Mouse (Mus musculus): ENCODE measurements around the gene Tnni2.

Gene Tnni2

GRCm38 (mm10) chr7:142460636-142461077, 19.0 kb downstream of the Tnni2 start, which contains the start of gene Lsp1:
Gene Lsp1, plus strand, starts transcription at chr7:142460809.
- DNase-seq (ENCODE audit: inconsistent ontology term) = no peak

DNA sequence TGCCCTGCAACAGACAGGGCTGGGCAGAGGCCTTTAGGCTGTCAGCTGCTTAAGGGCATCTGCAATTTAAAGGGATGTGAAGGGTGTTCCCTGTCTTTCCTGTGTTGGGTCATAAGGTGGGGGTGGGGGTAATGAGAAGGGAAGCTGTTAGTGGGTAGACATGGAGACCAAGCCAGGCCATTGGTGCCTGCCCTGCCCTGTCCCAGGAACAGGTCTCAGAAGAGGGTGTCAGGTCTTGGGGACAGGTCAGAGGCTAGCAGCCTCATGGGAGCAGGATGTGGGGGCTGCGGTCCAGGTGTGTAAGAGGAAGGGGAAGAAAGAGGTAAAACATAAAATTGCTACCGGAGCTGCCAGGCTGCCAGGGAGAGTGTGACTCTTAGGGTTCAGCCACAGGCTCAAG, 19.8 kb downstream of the Tnni2 start:
- DNase-seq (ENCODE audit: inconsistent ontology term) = no peak

DNA sequence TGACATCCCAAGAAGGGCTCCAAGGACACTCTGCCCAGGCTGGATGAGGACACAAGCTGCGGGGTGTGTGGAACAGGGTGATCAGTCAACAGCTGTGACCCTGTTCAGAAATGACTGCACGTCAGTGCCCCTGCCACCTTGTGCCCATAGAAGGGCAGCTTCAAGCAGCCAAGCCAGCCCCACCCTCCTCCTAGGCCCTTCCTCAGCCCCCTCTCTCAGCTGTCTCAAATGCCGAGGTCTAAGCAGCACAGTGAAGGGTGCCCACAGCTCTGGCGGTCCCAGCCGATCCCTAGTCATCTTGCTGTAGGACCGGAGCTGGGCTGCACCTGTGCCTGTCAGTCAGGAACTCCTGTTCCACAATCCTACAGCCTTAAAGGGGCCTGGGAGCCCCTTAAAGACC, 20.6 kb downstream of the Tnni2 start:
- no peak for DNase-seq (ENCODE audit: inconsistent ontology term)

DNA sequence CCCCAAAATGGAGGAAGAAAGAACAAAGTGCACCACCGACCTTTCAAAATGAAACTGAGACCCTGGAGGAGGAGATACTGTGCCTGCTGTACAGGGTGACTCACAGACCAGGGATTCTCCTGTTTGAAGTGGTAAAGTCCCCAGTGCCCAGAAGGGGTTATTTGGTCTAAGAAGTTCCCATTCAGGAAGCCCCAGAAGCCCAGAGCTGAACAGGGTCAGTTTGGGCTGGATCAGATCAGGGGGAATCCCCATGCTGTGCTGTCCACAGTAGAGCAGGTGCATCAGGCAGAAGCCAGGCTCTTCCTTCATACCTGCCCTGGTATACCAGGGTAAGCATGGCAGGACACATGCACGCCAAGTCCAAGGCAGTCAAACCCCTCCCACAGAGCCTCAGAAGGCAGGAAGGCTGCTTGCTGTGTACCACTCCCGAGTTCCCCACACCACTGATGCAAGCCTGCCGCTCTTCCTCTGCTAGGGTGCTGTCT, 21.0 kb downstream of the Tnni2 start:
- no peak for DNase-seq (ENCODE audit: inconsistent ontology term)

DNA sequence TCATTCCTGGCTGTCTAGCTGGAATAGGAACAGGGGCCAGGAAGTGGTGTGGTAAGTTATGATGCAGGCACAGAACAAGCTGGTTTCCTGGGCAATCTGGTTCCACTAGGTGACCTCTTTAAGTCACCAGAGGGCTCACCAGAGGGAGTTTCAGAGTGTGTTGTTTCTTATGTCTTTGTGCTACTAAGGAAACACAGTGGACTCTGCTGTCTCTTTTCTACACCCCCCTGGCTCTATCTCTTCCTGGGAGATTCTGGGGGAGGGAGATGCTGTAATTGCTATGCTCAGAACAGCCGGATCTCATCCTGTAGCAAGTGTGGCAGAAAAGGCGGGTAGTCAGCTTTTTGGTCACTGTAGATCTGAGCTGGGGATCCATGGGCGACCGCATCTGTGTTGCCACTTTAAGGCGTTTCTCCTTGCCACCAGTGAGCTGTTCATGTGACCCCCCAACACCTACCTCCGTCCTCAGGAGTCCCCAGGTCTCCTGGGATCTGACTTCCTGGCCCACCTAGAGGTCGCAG, 28.6 kb downstream of the Tnni2 start:
- DNase-seq (ENCODE audit: inconsistent ontology term) = peak; percentile 70

DNA sequence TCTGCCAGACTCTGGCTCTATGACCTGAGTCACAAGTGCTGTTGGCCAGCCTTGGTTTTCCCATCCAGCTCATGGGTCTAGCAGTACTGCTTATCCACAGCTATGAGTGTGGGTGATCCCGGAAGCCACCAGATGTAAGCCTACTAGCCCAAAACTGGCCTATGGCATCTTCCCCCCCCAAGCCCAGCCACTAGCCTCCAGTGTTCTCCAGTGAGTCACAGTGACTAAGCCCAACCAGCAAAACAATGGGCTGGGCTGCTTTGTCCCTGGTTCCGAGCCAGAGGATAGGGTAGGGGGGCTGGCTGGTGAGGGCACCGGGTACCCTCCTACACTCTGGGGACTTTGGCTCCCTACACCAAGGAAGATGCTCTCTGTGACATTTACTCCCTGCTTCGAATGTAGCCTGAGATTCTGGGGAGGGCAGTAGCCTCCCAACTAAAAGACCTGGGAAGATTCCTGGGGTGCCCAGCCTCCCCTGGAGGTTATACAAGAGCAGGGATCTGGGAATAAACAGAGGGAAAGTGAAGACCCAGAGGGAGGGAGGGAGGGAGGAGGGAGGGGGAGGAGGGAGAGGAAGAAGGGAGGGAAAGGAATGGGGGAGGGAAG, 29.3 kb downstream of the Tnni2 start:
- peak; percentile 97 for DNase-seq (ENCODE audit: inconsistent ontology term)

DNA sequence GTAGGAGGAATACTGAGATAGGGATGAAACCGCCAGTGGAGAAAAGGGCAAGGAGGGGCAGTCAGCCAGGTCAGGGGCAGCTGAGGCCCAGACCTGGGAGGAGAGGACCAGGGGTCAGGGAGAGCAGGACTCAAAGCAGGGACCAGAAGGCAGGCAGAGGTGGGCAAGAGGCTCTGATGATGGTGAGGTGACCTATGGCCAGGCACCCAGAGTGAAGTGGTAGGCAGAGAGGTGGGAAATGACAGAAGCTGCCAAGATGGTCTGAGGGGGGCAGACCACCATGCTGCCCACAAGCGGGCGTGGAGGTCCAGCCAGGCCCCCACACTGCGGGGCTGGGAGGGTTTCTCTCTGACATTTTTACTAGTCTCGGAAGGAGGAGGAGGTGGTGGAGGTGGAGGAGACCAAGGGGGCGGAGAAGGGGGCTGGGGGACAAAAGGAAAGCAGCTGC, 29.8 kb downstream of the Tnni2 start:
- no peak for DNase-seq (ENCODE audit: inconsistent ontology term)

DNA sequence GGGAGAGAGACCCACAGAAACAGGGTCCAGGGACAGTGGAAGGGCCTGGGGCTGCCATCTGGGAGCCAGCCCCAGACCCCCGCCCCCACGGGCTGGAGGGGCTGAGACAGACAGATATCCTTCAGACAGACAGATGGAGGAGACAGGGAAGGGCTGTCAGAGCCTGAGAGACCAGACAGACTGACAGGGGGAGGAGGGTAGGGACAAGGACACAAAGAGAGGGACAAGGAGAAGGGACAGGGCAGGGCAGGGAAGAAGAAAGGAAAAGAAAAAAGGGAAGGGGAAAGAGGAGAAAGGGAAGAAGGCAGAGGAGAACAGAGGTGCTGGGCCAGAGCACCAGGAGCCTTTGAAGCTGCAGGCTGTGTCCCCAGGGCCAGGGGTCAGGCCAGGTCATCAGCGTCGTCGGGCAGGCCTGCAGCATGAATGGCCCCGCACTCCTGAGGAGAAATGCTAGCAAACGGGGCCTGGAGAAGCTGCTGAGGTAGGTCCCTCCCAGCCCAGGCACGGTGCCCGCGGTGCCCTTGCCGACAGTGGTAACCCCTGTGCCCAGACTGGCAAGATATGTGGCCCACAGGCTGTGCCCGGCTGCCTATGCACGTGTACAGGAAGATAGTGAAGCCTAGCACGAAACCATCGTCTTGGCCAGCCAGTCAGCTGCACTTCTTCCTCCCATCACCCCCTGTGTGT, 30.4 kb downstream of the Tnni2 start:
- peak; percentile 56 for DNase-seq (ENCODE audit: inconsistent ontology term)

- DNase-seq (ENCODE audit: inconsistent ontology term) = no peak
These were observed 31.3 kb downstream of the Tnni2 start for GRCm38 (mm10) chr7:142472936-142473335.

GRCm38 (mm10) chr7:142473476-142473875, 31.9 kb downstream of the Tnni2 start:
- DNase-seq (ENCODE audit: inconsistent ontology term) = no peak

GRCm38 (mm10) chr7:142474799-142475198, 33.2 kb downstream of the Tnni2 start:
- no peak for DNase-seq (ENCODE audit: inconsistent ontology term)

GRCm38 (mm10) chr7:142475641-142476040, 34.0 kb downstream of the Tnni2 start:
- no peak for DNase-seq (ENCODE audit: inconsistent ontology term)

DNA sequence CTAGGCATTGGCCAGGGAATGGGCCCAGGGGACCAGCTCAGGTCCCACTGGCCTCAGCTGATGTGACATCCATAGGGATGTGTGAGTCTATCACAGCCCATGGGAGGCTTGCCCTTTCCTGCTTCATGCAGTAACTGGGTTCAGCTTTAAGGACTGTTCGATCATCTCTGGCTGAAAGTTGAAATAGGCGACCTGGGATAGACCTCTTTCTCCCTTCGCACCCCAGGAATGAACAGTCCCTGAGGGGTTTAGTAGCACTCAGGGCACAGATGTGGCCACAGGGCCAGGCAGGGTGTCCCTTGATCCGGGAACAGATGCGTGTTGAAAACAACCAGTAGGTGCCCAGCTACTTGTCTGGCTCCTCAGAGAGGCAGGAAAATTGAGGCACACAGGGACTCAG, 34.7 kb downstream of the Tnni2 start:
- no peak for DNase-seq (ENCODE audit: inconsistent ontology term)

DNA sequence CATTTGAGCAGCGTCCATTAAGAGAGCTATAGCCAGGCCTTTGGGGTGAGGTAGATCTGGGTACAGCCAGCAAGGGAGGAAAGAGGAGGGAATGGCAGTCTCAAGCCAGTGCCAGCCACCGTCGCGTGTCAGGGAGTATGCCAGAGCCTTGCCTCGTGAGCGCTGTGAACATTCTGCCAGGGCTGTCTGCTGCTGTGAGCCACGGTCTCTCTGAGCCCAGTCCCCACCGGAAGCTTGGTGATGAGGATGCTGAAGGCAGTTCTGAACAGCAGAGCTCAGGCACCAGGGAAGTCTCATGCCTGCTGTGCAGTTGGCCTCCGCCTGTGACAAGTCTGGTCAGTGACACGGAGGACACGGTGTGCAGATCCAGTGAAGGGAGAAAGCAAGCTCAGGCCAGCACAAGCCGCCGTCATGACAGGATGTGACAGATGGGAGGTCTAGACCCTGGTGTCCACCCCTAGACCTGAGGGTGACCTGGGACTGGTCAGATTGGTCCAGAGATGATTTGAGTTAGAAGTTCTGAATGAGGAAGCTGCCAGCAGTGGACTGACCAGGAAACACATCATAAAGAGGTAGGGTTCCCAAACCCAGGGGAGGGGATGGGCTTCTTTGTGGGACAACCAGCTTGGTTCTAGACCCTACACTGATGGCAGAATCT, 35.3 kb downstream of the Tnni2 start:
- DNase-seq (ENCODE audit: inconsistent ontology term) = no peak

DNA sequence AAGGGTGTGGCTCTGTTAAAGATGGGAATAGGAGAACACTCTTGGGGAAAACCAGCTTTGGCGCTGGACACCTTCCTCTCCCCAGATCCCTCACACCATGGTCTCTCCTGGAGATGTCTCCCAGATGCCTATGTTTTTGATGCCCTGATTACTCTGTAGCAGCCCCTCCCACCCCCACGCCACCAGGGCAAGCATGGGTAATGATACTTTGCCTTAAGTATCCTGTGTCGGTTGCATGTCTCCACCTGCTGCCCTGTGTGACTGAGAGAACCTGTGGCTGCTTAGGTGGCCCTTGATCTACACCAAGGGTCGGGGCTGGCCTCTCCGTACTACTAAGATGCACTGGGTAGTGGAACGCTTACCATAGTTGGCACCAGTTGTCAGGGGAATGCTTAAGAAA, 36.4 kb downstream of the Tnni2 start:
- no peak for DNase-seq (ENCODE audit: inconsistent ontology term)

DNA sequence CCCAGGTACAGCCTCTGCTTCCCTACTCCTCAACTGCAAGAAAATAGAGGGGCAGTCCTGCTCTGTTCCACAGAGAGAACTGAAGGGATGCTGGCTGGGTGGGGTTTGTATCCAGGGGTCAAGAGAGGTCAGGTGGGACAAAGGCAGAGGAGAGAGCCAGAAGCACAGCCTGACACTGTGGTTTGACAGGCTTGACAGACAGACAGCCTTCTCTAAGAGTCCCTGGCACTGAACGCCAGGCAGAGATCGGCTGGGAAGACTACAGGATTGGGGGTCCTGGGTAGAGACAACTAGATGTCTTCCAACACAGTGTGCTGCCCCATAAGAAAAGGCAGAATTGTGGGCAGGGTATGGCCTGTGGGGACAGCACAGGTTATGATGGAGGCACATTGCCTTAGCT, 37.0 kb downstream of the Tnni2 start:
- no peak for DNase-seq (ENCODE audit: inconsistent ontology term)

GRCm38 (mm10) chr7:142479307-142479706, 37.7 kb downstream of the Tnni2 start:
- no peak for DNase-seq (ENCODE audit: inconsistent ontology term)

DNA sequence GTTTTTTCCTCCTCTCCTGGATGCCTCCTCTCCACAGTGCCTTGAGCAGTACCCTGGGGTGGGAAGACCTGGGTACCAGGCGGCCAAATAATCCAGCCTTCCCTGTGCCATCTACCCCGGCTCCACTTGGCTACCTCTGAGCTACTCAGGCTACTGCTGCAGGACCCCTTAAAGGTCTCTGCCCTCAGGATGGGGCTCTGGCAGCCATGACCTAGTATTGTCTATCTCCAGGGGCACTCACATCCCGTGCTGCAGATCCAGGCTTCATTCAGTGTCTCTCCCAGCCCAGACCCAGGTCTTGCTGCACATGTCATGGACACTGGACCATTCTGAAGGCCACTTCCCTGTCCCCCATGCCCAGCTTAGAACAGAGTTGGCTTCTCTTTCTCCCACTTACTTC, 38.3 kb downstream of the Tnni2 start:
- DNase-seq (ENCODE audit: inconsistent ontology term) = no peak

DNA sequence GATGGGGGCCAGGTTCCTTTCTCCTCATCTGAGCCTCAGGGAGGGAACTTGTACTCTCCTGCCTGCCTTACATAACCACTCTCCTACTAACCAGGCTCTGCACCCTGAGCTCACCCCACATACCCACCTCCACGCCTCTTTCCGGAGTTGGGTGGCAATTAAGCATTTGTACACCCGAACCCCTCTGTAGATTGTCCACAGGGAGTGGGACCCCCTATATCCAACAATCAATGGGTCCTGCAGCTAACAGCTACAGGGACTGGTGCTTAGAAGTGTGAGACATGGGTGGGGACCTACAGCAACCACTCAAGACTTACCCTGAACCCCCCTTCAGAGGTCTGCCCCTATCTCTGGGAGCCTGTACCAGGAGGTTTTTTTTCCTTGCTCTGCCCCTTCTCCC, 39.1 kb downstream of the Tnni2 start:
- DNase-seq (ENCODE audit: inconsistent ontology term) = no peak

GRCm38 (mm10) chr7:142481186-142481567, 39.6 kb downstream of the Tnni2 start:
- no peak for DNase-seq (ENCODE audit: inconsistent ontology term)

DNA sequence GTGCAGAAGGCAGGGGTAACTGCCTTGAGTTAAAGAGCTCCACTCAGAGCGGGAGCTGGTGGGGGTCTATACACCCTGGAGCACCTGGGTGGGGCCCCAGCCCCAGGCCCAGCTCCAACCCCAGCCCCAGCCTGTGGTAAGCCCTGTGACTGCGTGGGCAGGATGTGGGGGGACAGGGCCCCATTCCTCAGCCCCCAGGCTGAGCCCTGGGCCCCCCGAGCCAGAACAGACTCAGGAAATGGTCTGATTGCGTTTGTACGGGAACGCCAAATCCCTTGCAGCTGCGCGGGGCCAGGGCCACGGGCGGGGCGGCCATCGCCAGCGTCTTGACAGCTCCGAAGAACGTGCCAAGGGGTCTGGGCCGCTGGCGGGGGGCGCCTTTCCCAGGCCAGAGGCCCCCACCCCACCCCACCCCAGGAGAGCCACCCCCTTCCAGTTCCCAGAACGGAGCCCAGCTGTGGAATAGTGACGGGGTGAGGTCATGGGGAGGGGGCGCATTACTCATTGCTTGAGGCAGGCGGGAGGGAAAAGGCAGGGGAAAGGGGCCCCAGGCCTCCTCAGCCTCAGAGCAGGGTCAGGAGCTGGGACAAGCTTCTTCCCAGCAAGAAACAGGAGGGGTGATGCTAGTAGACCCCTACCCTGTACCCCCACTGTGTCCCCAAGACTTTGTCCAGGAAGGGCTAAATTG, 40.1 kb downstream of the Tnni2 start:
- DNase-seq (ENCODE audit: inconsistent ontology term) = peak; percentile 81

DNA sequence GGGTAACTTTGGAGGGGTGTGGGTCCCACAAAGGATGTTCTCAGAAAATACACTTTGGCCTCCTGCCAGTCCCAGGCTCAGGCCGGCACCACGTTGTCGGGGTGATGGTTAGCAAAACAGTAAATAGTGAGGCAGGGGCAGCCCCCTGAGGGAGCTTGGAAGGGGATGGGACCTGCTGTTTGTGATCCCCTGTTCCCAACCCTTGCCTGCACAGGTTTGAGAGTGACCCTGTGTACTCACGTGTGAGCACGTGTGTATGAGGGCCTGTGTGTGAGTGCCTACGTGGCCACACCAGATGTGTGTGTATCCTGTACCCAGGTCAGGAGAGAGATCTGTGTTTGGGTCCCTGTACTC, 40.6 kb downstream of the Tnni2 start:
- DNase-seq (ENCODE audit: inconsistent ontology term) = no peak

Data from Muller cell, postnatal 12 days (primary cell).